Mouse (Mus musculus): ENCODE measurements around the gene Cntd1. TPM values are rescaled to one million over a fixed set of nuclear protein-coding genes. Genes with fewer than 3 reads are reported as not detected.
"Not testable (repeated sequence)": the region's sequence is repeated elsewhere in the genome, so short reads cannot be mapped to it uniquely, and the experiment has no call there.

Gene Cntd1
- total RNA-seq, 2 experiments from 2014 or later, result 0.37 to 0.56 TPM

DNA sequence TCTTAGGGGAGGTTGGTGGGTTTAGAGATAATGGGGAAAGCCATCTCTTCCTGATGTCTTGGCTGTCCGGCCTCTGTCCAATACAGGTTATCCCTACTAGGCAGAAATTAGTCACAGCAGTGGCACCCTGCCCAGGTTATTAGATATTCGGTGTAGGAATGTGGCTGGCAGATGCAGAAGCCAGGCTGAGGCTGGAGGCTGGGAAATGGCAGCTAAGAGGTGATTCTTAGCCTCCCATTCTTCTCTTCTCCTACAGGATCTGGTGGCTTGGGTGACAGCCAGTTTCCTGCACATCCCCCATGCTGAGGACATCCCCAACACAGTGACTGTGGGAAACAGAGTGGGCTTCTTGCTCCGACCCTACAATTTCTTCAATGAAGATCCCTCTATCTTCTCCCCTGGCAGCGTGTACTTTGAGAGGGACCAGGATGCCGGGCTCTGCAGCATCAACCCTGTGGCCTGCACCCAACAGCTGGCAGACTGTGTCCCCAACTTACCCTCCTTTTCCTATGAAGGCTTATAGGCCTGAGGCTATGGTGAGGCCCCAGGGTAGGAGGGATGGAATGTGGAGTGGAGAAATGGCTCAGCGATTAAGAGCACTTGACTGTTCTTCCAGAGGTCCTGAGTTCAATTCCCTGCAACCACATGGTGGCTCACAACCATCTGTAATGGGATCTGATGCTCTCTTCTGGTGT is 50.3 kb downstream of the Cntd1 start:
- peak; percentile 33 to 46 for DNase-seq (ENCODE audit: low spot score in 2 of 2)

DNA sequence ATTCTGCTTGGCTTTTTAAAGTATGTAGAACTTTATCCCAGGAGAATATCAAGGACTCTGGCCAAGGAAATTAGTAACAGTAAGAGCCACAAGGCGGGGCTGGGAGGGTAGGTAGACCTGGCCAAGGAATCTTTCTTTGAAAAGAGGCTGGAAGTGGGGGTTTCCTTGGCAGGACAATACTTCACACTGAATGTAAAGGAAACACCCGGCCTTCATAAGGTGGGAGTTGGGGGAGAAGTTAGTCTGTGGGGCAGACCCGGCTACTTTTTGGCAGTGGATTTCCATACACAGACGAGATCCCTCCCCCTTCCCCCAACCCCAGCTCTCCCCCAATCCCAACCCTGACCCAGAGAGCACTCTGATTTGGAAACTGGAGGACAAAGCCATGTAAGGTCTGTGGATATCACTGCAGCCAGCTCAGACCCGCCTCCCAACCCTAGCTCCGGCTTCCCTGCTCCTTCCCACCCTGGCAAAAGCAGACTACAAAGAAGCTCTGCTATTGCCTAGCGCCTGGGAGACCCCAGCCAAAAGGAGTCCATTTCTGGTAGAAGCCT is 51.6 kb downstream of the Cntd1 start, which contains the start of gene Aoc3:
TSS of gene Aoc3 (plus strand) at position 235 of the 554 bp plus-strand sequence.
- DNase-seq (ENCODE audit: low spot score in 2 of 2), result no peak

- not testable (repeated sequence) for DNase-seq (ENCODE audit: low spot score in 2 of 2)
These were observed 52.1 kb downstream of the Cntd1 start for GRCm38 (mm10) chr11:101330961-101331360.

DNA sequence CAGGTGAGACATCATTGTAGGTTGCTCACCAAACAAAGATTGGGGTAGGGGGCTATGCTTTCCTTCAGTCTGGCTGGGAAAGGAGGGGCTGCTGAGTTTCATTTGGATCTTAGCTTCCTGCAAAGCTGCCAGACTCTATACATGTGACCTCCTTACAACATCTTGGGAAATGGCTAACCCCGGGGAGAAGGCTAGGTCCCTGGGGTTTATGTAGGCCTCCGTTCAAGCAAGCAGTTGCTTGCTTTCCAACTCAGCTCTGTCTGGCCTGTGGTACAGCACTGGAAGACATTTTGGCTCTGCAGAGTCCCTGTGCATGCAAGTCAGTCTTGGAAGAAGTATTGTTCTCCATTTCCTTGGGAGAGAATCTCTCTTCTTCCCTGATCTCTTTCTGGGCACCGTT is 53.7 kb downstream of the Cntd1 start:
- DNase-seq (ENCODE audit: low spot score in 2 of 2), result no peak

DNA sequence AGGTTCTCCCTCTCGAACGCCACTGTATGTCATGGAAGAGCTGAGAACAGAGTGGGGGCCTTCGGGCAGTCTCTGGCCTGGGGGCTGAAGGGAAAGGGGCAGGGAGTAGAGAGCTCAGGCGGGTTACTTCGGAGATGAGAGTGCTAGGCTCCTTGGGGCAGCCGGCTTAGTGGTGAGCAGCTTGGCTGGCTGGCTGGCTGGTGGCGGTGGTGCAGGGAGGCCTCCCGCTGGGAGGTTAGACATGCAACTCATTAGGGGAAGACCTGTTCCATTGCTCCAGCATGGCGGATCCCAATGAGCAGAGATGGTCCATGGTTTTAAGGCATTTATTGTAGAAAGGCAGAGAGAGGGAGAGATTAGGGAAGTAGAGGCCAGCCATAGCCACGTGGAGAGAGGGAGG is 55.2 kb downstream of the Cntd1 start:
- DNase-seq (ENCODE audit: low spot score in 2 of 2), result no peak

DNA sequence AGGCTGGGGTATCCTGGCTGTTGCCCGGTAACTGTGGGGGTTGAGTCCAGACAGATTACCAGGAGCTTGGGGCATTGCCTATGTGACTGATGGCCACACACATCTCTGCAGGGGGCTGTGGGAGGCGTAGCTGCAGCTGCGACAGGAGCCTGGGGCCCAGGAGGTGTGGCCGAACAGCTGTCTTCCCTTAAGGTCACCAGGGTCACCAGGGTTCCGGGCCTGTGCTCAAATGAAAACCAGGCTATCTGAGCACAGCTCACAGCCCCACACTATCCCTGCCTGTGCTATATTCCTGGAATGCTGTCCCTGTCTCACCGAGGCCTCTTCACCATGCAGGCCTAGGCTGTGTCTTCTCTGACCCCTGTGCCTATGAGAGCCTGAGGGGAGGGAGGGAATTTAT is 55.7 kb downstream of the Cntd1 start:
- no peak for DNase-seq (ENCODE audit: low spot score in 2 of 2)

- no peak for DNase-seq (ENCODE audit: low spot score in 2 of 2)
These were observed 56.9 kb downstream of the Cntd1 start for GRCm38 (mm10) chr11:101335685-101336084.

DNA sequence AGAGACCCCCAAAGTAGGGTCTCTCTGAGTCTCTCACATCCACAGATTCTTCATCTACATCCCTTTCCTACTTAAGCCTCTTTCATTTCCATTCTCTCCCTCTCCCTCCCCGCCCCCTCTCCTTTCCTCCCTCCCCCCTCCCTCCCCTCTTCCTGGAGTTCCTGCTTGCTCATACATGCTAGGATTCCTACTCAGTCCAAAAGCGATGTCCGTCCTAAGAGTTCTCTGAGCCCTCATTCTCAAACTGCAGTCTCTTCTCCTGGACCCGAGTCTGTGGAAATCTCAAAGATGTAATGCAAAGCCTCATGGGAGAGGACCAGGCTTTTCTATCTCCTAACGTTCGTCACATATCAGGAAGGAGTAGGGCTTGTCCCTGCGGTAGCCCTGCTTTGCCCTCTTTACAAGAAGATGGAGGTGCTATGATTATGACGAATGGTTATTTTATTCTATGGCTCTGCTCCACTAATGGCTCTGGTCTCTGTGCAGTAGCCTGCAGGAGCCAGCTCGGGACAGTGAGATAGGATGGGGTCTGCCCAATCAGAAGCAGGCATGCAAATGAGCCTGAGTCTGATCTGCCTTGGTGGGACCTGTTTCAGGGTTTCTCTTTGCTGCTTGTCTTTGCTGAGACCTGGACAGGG is 59.4 kb downstream of the Cntd1 start:
- DNase-seq (ENCODE audit: low spot score in 2 of 2), result peak in 1 of 2 experiments; percentile 33

Other genes starting within 250 kb of the Cntd1 start
- 1 to 10 TPM; 8.6 to 9.9 TPM for gene Naglu, start 209.0 kb upstream of the Cntd1 start, total RNA-seq (2021)
- gene Hsd17b1, start 200.6 kb upstream of the Cntd1 start, total RNA-seq (2021), result under 1 TPM; 0.33 to 0.37 TPM
- 10 to 100 TPM; 32.9 to 37.7 TPM for gene Coasy, start 196.4 kb upstream of the Cntd1 start, total RNA-seq (2021)
- 10 to 100 TPM; 39.2 to 50.3 TPM for gene Mlx, start 191.7 kb upstream of the Cntd1 start, total RNA-seq (2021)
- 1 to 10 TPM; 5.8 to 7.0 TPM for gene Psmc3ip, start 183.6 kb upstream of the Cntd1 start, total RNA-seq (2021)
- 10 to 100 TPM; 51.5 to 58.8 TPM for gene Retreg3, start 159.1 kb upstream of the Cntd1 start, total RNA-seq (2021)
- 10 to 100 TPM; 43.1 to 47.3 TPM for gene Tubg1, start 159.1 kb upstream of the Cntd1 start, total RNA-seq (2021)
- gene Tubg2, start 123.1 kb upstream of the Cntd1 start, total RNA-seq (2021), result 10 to 100 TPM; 31.7 to 41.4 TPM
- gene Cntnap1, start 108.5 kb upstream of the Cntd1 start, total RNA-seq (2021), result 10 to 100 TPM; 59.0 to 61.4 TPM
- 10 to 100 TPM; 13.2 to 13.4 TPM for gene Plekhh3, start 107.7 kb upstream of the Cntd1 start, total RNA-seq (2021)
- not detected for gene Ccr10, start 103.6 kb upstream of the Cntd1 start, total RNA-seq (2021)
- 10 to 100 TPM; 27.9 to 30.9 TPM for gene Ezh1, start 52.5 kb upstream of the Cntd1 start, total RNA-seq (2021)
- 10 to 100 TPM; 69.6 to 70.0 TPM for gene Ramp2, start 33.0 kb upstream of the Cntd1 start, total RNA-seq (2021)
- 10 to 100 TPM; 78.4 to 81.9 TPM for gene Vps25, start 25.3 kb upstream of the Cntd1 start, total RNA-seq (2021)
- 1 to 10 TPM; 3.4 to 4.5 TPM for gene Wnk4, start 18.4 kb upstream of the Cntd1 start, total RNA-seq (2021)
- 10 to 100 TPM; 92.7 to 93.1 TPM for gene Coa3, start 102 bp downstream of the Cntd1 start, total RNA-seq (2021)
- gene Becn1, start 23.3 kb downstream of the Cntd1 start, total RNA-seq (2021), result 100 to 1,000 TPM; 173 to 195 TPM
- 100 to 1,000 TPM in 1 of 2 experiments, 10 to 100 TPM in 1; 96.6 to 106 TPM for gene Psme3, start 37.2 kb downstream of the Cntd1 start, total RNA-seq (2021)
- 1 to 10 TPM; 4.8 TPM for gene Aoc2, start 46.1 kb downstream of the Cntd1 start, total RNA-seq (2021)
- 1 to 10 TPM; 1.7 to 1.8 TPM for gene Aoc3, start 51.6 kb downstream of the Cntd1 start, total RNA-seq (2021)
- not detected for gene G6pc, start 88.5 kb downstream of the Cntd1 start, total RNA-seq (2021)
- 10 to 100 TPM; 51.0 to 57.2 TPM for gene Aarsd1, start 138.6 kb downstream of the Cntd1 start, total RNA-seq (2021)
- 1 to 10 TPM; 4.1 to 4.5 TPM for gene Gm27029, start 145.8 kb downstream of the Cntd1 start, total RNA-seq (2021)
- gene Rundc1, start 146.1 kb downstream of the Cntd1 start, total RNA-seq (2021), result 10 to 100 TPM; 24.4 to 26.4 TPM
- 1 to 10 TPM; 1.3 to 1.9 TPM for gene Ptges3l, start 146.3 kb downstream of the Cntd1 start, total RNA-seq (2021)
- gene Rpl27, start 163.3 kb downstream of the Cntd1 start, total RNA-seq (2021), result 10 to 100 TPM; 66.9 to 67.8 TPM
- gene Ifi35, start 169.4 kb downstream of the Cntd1 start, total RNA-seq (2021), result 1 to 10 TPM; 2.2 to 2.5 TPM
- 100 to 1,000 TPM; 166 to 176 TPM for gene Rnd2, start 186.0 kb downstream of the Cntd1 start, total RNA-seq (2021)
- gene Vat1, start 187.2 kb downstream of the Cntd1 start, total RNA-seq (2021), result 10 to 100 TPM; 67.0 to 77.7 TPM